Mouse (Mus musculus): ENCODE results near the gene Cd164. TPM values are rescaled to one million over a fixed set of nuclear protein-coding genes. Genes with fewer than 3 reads are reported as not detected.

Cd164 gene
- polyA plus RNA-seq (2014; fragmentation: Illumina TruSeq; extraction: RNeasy Lipid Tissue Mini Kit (QIAGEN cat#74804); ENCODE audit: low read depth, low replicate concordance), result 932 TPM

DNA sequence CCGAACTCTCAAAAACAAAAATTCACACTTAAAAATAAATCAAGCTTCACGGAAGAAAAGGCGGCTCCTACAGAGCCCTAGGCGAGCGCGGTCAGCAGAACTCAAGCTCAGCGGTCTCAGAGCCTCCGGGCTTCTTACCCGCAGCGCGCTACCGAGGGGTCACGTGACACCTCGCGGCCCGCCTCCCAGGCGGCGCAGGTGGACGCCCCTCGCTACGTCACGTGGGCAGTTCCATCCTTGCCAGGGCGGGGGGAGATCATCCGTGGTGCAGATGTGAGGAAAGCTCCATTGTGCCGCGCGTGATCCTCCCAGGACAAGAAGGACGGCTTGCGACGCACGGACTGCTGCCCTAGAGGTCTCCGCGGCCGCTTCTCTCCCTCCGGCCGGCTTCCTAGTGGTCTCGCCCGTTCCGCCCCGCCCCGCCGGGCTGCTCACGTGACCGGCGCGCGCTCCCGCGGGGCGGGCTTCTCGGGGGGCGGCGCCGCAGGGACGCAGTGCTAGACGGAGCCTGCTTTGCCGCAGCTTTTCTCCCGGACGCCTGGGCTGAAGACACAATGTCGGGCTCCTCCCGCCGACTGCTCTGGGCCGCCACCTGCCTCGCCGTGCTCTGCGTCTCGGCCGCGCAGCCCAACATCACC, at the start of gene Cd164:
Cd164 (plus strand) TSS at position 434 of the 638 bp plus-strand sequence.

DNA sequence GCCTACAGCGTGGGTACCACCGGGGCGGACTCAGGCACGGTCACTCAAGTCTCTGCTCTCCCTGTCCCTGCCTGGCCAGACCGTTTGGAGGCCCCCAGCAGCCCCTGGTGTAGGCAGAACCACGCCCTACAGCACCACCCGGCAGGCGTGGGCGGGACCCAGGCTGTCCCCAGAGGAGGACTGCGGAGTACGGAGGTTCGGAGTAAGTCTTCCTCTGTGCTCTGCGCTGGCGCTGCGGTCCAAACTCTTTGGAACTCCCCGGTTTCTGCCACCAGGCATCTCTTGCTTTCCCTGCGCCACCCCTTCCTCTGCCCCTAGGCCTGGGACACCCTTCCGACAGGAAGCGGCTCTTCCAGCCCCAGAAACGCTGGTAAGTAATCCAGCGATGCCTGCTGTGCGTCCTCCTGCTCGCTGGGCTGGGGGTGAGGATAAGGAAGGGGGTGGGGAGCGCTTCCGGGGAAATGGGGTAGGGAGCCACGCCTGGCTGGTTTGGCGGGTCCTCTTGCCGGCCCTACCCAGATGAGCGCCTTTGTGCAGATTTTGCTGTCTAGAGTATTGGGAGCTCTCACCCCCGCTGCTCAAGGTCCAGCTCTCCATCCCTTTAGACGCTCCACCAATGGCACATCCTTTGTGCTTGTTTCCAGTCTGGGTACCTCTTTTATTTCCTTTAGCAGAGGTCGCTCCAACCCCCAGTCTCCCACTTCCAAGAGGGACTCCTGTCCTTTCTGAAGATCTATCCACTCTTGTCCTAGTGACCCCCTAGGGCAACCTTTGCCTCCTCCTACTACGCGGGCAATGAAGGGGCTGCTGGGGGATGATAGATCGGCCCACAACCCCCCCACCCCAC, 42.8 kb upstream of the Cd164 start, which contains the start of gene Mical1:
Mical1 (plus strand) TSS at position 144 of the 847 bp plus-strand sequence.

DNA sequence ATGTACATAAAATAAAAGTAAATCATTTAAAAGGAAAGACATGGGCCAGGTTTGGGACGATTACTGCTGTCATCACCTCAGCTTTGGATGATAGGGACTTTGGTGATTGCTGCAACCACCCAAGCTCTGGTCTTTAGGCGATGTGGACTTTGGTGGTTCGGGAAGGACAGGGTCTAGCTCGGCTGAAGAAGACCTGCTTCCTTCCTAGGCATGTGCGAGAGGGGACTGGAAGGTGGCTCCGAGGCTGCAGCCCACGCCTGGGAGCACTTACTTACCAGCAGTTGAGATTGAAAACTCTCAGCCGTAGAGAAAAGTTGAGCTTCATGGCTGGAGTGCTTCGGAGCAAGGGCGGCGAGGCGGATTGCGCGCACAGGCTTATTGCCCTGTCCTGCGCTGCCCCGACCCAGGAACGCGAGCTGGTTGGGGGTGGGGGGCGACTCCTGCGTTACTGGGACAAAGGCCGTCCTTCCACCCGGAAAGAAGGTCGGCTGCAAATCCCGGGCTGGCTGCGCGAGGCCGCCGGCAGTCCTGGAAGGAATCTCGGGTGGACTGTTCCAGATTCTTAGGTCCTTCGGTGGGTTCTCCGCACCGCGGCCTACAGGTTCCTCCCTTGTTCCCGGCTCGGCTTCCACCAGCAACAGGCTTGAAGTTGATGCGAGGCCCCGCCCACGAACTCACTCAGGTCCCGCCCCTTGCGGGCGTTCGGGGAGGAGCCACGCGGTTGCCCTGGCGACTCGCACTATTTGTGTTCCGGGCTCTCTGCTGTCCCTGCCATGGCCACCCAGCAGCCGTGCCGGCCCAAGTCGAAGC, 29.3 kb upstream of the Cd164 start, which contains the start of the genes Smpd2 and Ppil6:
Smpd2 (minus strand) TSS at position 662 of the 810 bp plus-strand sequence.
Ppil6 (plus strand) TSS at position 732 of the 810 bp plus-strand sequence.

Other genes starting within 250 kb of the Cd164 start
- 17.2 TPM for gene Fig4, start 216.2 kb upstream of the Cd164 start, polyA plus RNA-seq (2014; fragmentation: Illumina TruSeq; extraction: RNeasy Lipid Tissue Mini Kit (QIAGEN cat#74804); ENCODE audit: low read depth, low replicate concordance)
- gene Ak9, start 215.4 kb upstream of the Cd164 start, polyA plus RNA-seq (2014; fragmentation: Illumina TruSeq; extraction: RNeasy Lipid Tissue Mini Kit (QIAGEN cat#74804); ENCODE audit: low read depth, low replicate concordance), result not detected
- 11.5 TPM for gene Zbtb24, start 69.0 kb upstream of the Cd164 start, polyA plus RNA-seq (2014; fragmentation: Illumina TruSeq; extraction: RNeasy Lipid Tissue Mini Kit (QIAGEN cat#74804); ENCODE audit: low read depth, low replicate concordance)
- gene Mical1, start 43.1 kb upstream of the Cd164 start, polyA plus RNA-seq (2014; fragmentation: Illumina TruSeq; extraction: RNeasy Lipid Tissue Mini Kit (QIAGEN cat#74804); ENCODE audit: low read depth, low replicate concordance), result 3.7 TPM
- gene Smpd2, start 29.0 kb upstream of the Cd164 start, polyA plus RNA-seq (2014; fragmentation: Illumina TruSeq; extraction: RNeasy Lipid Tissue Mini Kit (QIAGEN cat#74804); ENCODE audit: low read depth, low replicate concordance), result 5.0 TPM
- 7.3 TPM for gene Ppil6, start 29.0 kb upstream of the Cd164 start, polyA plus RNA-seq (2014; fragmentation: Illumina TruSeq; extraction: RNeasy Lipid Tissue Mini Kit (QIAGEN cat#74804); ENCODE audit: low read depth, low replicate concordance)
- 0.47 TPM for gene Ccdc162, start 197.2 kb downstream of the Cd164 start, polyA plus RNA-seq (2014; fragmentation: Illumina TruSeq; extraction: RNeasy Lipid Tissue Mini Kit (QIAGEN cat#74804); ENCODE audit: low read depth, low replicate concordance)

Data from sigmoid colon, adult 10 weeks (tissue).